Mouse (Mus musculus) right cerebral cortex, adult 18-20 months (tissue): ENCODE results near the gene Rgl1.

Experiments used
- DNase-seq: peaks from one replicate; pipeline ENCODE4 v3.0.0; 2022; ENCODE audit warnings: mixed read lengths

The Rgl1 gene

GRCm38 (mm10) chr1:152578944-152579343, 187.2 kb downstream of the Rgl1 start:
- no peak for DNase-seq

- DNase-seq = no peak
Observed at GRCm38 (mm10) chr1:152578108-152578721, 187.9 kb downstream of the Rgl1 start.

- no peak for DNase-seq
Observed at GRCm38 (mm10) chr1:152576614-152577144, 189.5 kb downstream of the Rgl1 start.

GRCm38 (mm10) chr1:152575096-152575495, 191.1 kb downstream of the Rgl1 start:
- no peak for DNase-seq

- DNase-seq = no peak
Observed at GRCm38 (mm10) chr1:152573470-152574059, 192.6 kb downstream of the Rgl1 start.

- DNase-seq = no peak
Observed at GRCm38 (mm10) chr1:152572755-152573469, 193.2 kb downstream of the Rgl1 start.

- DNase-seq = no peak
Observed at GRCm38 (mm10) chr1:152571340-152571739, 194.8 kb downstream of the Rgl1 start.

GRCm38 (mm10) chr1:152570681-152571080, 195.5 kb downstream of the Rgl1 start:
- DNase-seq = no peak

- DNase-seq = no peak
Observed at GRCm38 (mm10) chr1:152563282-152563681, 202.9 kb downstream of the Rgl1 start.

- no peak for DNase-seq
Observed at GRCm38 (mm10) chr1:152562877-152563276, 203.3 kb downstream of the Rgl1 start.

- peak; percentile 26 for DNase-seq
Observed at GRCm38 (mm10) chr1:152560477-152560876, 205.7 kb downstream of the Rgl1 start.

- no peak for DNase-seq
Observed at GRCm38 (mm10) chr1:152556576-152557281, 209.4 kb downstream of the Rgl1 start.

GRCm38 (mm10) chr1:152555944-152556573, 210.1 kb downstream of the Rgl1 start:
- DNase-seq = peak; percentile 30

GRCm38 (mm10) chr1:152553912-152554547, 212.1 kb downstream of the Rgl1 start:
- DNase-seq = no peak

GRCm38 (mm10) chr1:152550973-152551372, 215.2 kb downstream of the Rgl1 start:
- no peak for DNase-seq

- no peak for DNase-seq
Observed at GRCm38 (mm10) chr1:152550544-152550943, 215.6 kb downstream of the Rgl1 start.

GRCm38 (mm10) chr1:152549061-152549738, 217.0 kb downstream of the Rgl1 start:
- DNase-seq = no peak

GRCm38 (mm10) chr1:152543449-152544159, 222.5 kb downstream of the Rgl1 start:
- no peak for DNase-seq

GRCm38 (mm10) chr1:152542747-152543378, 223.3 kb downstream of the Rgl1 start:
- DNase-seq = no peak

GRCm38 (mm10) chr1:152540304-152540887, 225.8 kb downstream of the Rgl1 start:
- DNase-seq = no peak
